Mouse (Mus musculus) heart, postnatal 0 days (tissue): ENCODE measurements around the gene Jph4. TPM values are rescaled to one million over a fixed set of nuclear protein-coding genes. Genes with fewer than 3 reads are reported as not detected.

Experiments
- ATAC-seq: fragments of 200-750 bp; cut with Nextera tagmentation; 2 replicates; pipeline ENCODE4 v1.8.0; 2017; ENCODE audit warnings: low read depth, moderate number of reproducible peaks, moderate library complexity; ENCODE audit not compliant: insufficient read depth
- DNase-seq: peaks from one replicate; pipeline ENCODE4 v3.0.0-alpha.2; 2016; ENCODE audit warnings: low spot score
- H3K27ac ChIP-seq: fragments of 300-500 bp; sonication (generic); 2 replicates; pipeline ENCODE4 v1.5.1; 2014; ENCODE audit warnings: low read depth, mild to moderate bottlenecking
- H3K27me3 ChIP-seq: fragments of 300-500 bp; sonication (generic); 2 replicates; pipeline ENCODE4 v1.6.1; 2014; ENCODE audit warnings: low read length, mixed read lengths; ENCODE audit not compliant: control insufficient read depth, insufficient read depth
- H3K36me3 ChIP-seq: fragments of 300-500 bp; sonication (generic); replicated peaks from 2 replicates; pipeline ENCODE4 v1.6.1; 2014; ENCODE audit warnings: low read length, mixed read lengths; ENCODE audit not compliant: control insufficient read depth, insufficient read depth
- H3K4me1 ChIP-seq: fragments of 300-500 bp; sonication (generic); 2 replicates; pipeline ENCODE4 v1.6.1; 2014; ENCODE audit warnings: antibody characterized with exemption; ENCODE audit not compliant: control insufficient read depth, insufficient read depth
- H3K4me2 ChIP-seq: fragments of 300-500 bp; sonication (generic); 2 replicates; pipeline ENCODE4 v1.6.1; 2014; ENCODE audit warnings: low read depth, mild to moderate bottlenecking, low read length, moderate library complexity
- H3K4me3 ChIP-seq: fragments of 300-500 bp; sonication (generic); 2 replicates; pipeline ENCODE4 v1.5.1; 2014; ENCODE audit warnings: low read depth, low read length
- H3K9ac ChIP-seq: fragments of 300-500 bp; sonication (generic); replicated peaks from 2 replicates; pipeline ENCODE4 v1.6.1; 2014; ENCODE audit warnings: low read depth, low read length, mixed read lengths
- H3K9me3 ChIP-seq: fragments of 300-500 bp; sonication (generic); replicated peaks from 2 replicates; pipeline ENCODE4 v1.6.1; 2016; ENCODE audit warnings: low read length; ENCODE audit not compliant: control insufficient read depth
- CTCF ChIP-seq: IDR thresholded peaks from 2 replicates; pipeline ENCODE4 v1.5.1; 2016; ENCODE audit warnings: antibody characterized with exemption, control low read depth, low read depth
- EP300 ChIP-seq: IDR thresholded peaks from 2 replicates; pipeline ENCODE4 v1.6.1; 2016; ENCODE audit warnings: antibody characterized with exemption, low read depth
- WGBS: fragments of 180-500 bp; shearing (Covaris S2); extraction: QIAGEN DNeasy Blood & Tissue Kit; methylation state at CpG from one replicate; pipeline ENCODE4 v1.1.7; 2014; 5-methylcytosine and 5-hydroxymethylcytosine counted together
- polyA plus RNA-seq: library from polyadenylated mRNA; unstranded; fragments of >200 nt; fragmentation: Nextera tagmentation; extraction: Ambion mirVana; gene quantifications from 2 replicates; pipeline ENCODE4 v1.2.1, GENCODE M21; 2015
- total RNA-seq: library from RNA; depleted of rRNA; stranded (reverse); fragments of >200 nt; gene quantifications from 2 replicates; pipeline ENCODE4 v1.2.3, GENCODE M21; 2014; ENCODE audit warnings: low replicate concordance

Gene Jph4
- total and polyA plus RNA-seq, 2 experiments from 2014 or later, result 0.03 to 0.38 TPM

GRCm38 (mm10) chr14:55076956-55077355 lies 39.8 kb downstream of the Jph4 start:
- Histone ChIP-seq H3K4me3 (no peak overlapping the region), H3K9ac (no peak overlapping the region), H3K27me3 (peaks cover 30% of the 10 kb centered on the region), H3K4me1 (peaks cover 5% of the 10 kb centered on the region; the same call in 1 of the 2 replicates), H3K4me2 (no peak overlapping the region), H3K36me3 (no peaks in the 10 kb centered on the region), H3K27ac (no peak overlapping the region), H3K9me3 (no peaks in the 10 kb centered on the region)
- WGBS, result 38% methylated on average over 3 of the region's 3 CpGs
- ATAC-seq (no peak), DNase-seq (no peak)
- TF ChIP-seq EP300, result no peak
- TF ChIP-seq CTCF, result no peak

DNA sequence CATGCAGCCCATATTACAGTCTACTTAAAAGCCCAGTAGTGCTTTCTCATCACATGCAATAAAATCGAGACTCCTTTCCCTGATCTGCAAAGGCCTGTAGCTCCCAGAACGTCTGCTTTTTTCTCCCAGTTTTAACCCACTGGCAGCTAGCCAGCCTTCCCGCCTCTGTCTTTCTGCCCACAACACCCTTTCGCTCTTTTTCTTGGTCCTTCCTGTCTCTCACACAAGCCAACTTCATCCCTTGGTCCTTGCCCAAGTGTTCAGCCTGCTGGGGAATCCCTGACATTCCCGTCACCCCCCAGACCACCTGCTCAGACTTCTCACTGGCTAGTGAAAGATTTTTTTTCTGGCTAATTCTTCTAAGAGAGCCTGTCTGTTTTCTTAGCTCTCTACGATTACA lies 40.5 kb downstream of the Jph4 start:
- H3K9ac ChIP-seq, result no peak overlapping the region
- H3K36me3 ChIP-seq, result no peaks in the 10 kb centered on the region
- DNase-seq (no peak), ATAC-seq (no peak)
- no peaks in the 10 kb centered on the region for H3K9me3 ChIP-seq
- H3K27me3 ChIP-seq, result peaks cover 30% of the 10 kb centered on the region
- 33% methylated on average over 6 of the region's 6 CpGs for WGBS
- peaks cover 5% of the 10 kb centered on the region; the same call in 1 of the 2 replicates for H3K4me1 ChIP-seq
- H3K27ac ChIP-seq, result no peak overlapping the region
- H3K4me3 ChIP-seq, result no peak overlapping the region
- no peak for TF ChIP-seq EP300
- TF ChIP-seq CTCF, result no peak
- H3K4me2 ChIP-seq, result no peak overlapping the region

GRCm38 (mm10) chr14:55074416-55074815 lies 42.3 kb downstream of the Jph4 start:
- Histone ChIP-seq H3K4me1 (peaks cover 5% of the 10 kb centered on the region; the same call in 1 of the 2 replicates), H3K27ac (no peak overlapping the region), H3K27me3 (peaks cover 30% of the 10 kb centered on the region), H3K9ac (no peak overlapping the region), H3K9me3 (no peaks in the 10 kb centered on the region), H3K4me3 (no peak overlapping the region), H3K36me3 (no peaks in the 10 kb centered on the region), H3K4me2 (no peak overlapping the region)
- TF ChIP-seq CTCF (no peak), EP300 (no peak)
- ATAC-seq (no peak), DNase-seq (no peak)
- 91% methylated on average over 12 of the region's 12 CpGs for WGBS

DNA sequence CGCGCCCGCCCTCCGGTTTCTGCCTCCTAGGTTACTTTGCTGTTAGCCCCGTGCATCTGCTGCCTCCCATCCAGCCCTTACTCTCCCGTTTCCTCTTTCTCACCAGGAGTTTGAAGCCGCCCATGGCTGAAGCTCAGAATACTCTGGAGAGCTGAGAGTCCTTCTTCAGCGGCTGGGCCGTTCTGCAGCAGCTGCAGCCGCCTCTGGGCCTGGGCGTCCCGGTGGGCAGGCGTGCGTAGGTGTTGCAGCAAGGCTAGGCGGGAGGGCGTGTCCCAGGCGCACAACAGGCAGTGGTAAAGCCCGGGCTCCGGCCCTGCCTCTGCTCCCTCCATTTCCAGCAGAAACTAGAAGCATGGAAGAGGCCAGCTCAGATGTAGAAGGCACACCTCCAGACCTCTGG lies 45.0 kb downstream of the Jph4 start:
- Histone ChIP-seq H3K9me3 (no peaks in the 10 kb centered on the region), H3K36me3 (no peaks in the 10 kb centered on the region), H3K9ac (no peak overlapping the region), H3K27me3 (0 out of 2 replicates have a peak, but pooled peaks cover 11% of the 10 kb centered on the region), H3K27ac (no peak overlapping the region), H3K4me1 (no peaks in the 10 kb centered on the region), H3K4me2 (no peak overlapping the region), H3K4me3 (no peak overlapping the region)
- WGBS, result 25% methylated on average over 19 of the region's 19 CpGs
- no peak for TF ChIP-seq CTCF
- TF ChIP-seq EP300, result no peak
- no peak for DNase-seq
- no peak for ATAC-seq

- 90% methylated on average over 8 of the region's 8 CpGs for WGBS
- 0 out of 2 replicates have a peak, but pooled peaks cover 10% of the 10 kb centered on the region for H3K27me3 ChIP-seq
Observed at GRCm38 (mm10) chr14:55066042-55066441, 50.7 kb downstream of the Jph4 start.

GRCm38 (mm10) chr14:55065391-55065790 lies 51.3 kb downstream of the Jph4 start:
- H3K27ac ChIP-seq, result no peak overlapping the region
- H3K27me3 ChIP-seq, result 0 out of 2 replicates have a peak, but pooled peaks cover 10% of the 10 kb centered on the region
- no peak overlapping the region for H3K4me3 ChIP-seq
- H3K9me3 ChIP-seq, result no peaks in the 10 kb centered on the region
- 0 out of 2 replicates have a peak, but pooled peaks cover 8% of the 10 kb centered on the region for H3K4me1 ChIP-seq
- TF ChIP-seq CTCF, result no peak
- TF ChIP-seq EP300, result no peak
- no peaks in the 10 kb centered on the region; the same call in 1 of the 2 replicates for H3K36me3 ChIP-seq
- H3K9ac ChIP-seq, result no peak overlapping the region
- H3K4me2 ChIP-seq, result no peak overlapping the region
- 84% methylated on average over 13 of the region's 13 CpGs for WGBS
- no peak for ATAC-seq
- DNase-seq, result no peak

More at GRCm38 (mm10) chr14:55066042-55066441, 50.7 kb downstream of the Jph4 start:
- H3K4me3 ChIP-seq, result no peak overlapping the region
- no peak overlapping the region for H3K4me2 ChIP-seq
- H3K36me3 ChIP-seq, result no peaks in the 10 kb centered on the region; the same call in 1 of the 2 replicates
- no peaks in the 10 kb centered on the region for H3K9me3 ChIP-seq
- 0 out of 2 replicates have a peak, but pooled peaks cover 8% of the 10 kb centered on the region for H3K4me1 ChIP-seq
- no peak for TF ChIP-seq EP300
- TF ChIP-seq CTCF, result no peak
- no peak for ATAC-seq
- no peak overlapping the region for H3K27ac ChIP-seq
- no peak for DNase-seq
- no peak overlapping the region for H3K9ac ChIP-seq
